Mouse (Mus musculus) spleen, adult 12 weeks (tissue): ENCODE measurements around the gene Acot2.
"Not testable (repeated sequence)": the region's sequence is repeated elsewhere in the genome, so short reads cannot be mapped to it uniquely, and the experiment has no call there.

ENCODE experiments used
- DNase-seq: peaks from one replicate; pipeline ENCODE4 v3.0.0; 2022; ENCODE audit warnings: low spot score

Gene Acot2

GRCm38 (mm10) chr12:84038241-84038640 is 50.6 kb downstream of the Acot2 start, which contains the start of gene Acot4:
Gene Acot4, plus strand, starts transcription at chr12:84038379.
- DNase-seq, result not testable (repeated sequence)

DNA sequence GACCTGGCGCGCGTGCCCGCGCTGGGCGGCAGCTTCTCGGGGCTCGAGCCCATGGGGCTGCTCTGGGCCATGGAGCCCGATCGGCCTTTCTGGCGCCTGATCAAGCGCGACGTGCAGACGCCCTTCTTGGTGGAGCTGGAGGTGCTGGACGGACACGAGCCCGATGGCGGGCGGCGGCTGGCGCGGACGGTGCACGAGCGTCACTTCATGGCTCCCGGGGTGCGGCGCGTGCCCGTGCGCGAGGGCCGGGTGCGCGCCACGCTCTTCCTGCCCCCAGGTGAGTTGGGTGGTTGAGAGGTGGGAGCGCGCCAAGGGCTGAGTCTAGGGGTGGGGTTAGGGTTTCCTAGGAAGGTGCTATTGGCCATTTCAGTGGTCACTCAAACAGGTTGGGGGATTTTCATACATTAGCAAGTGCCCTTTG is 51.0 kb downstream of the Acot2 start, which contains the start of gene Gm49366:
Gene Gm49366, plus strand, starts transcription at position 245 of the 421 bp plus-strand sequence.
- DNase-seq, result not testable (repeated sequence)

DNA sequence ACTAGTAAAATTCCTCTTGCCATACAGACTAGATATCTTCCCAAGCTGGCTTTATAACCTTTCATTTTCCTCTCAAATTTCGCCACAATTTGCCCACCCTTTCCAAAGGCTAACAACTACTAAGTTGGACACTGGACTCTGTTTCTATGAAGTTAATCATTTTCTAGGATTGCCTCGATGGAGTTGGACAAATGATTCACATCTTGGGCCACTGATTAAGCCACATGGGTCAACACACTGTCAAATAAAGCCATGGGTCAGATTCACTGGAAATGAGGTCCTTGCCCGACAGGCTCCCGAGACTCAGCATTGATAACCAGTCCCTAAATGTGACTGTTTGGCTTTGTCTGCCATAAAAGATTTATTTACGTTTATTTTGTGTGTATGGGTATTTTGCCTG is 54.6 kb downstream of the Acot2 start:
- no peak for DNase-seq
